Mouse (Mus musculus) right cerebral cortex, adult 2 months (tissue): ENCODE data around the gene Ccdc187.

ENCODE experiments used
- DNase-seq, 2 experiments: peaks; one replicate each; pipeline ENCODE4 v3.0.0; 2021 to 2022; ENCODE audit warnings: low spot score in 2 of 2

Ccdc187 gene

DNA sequence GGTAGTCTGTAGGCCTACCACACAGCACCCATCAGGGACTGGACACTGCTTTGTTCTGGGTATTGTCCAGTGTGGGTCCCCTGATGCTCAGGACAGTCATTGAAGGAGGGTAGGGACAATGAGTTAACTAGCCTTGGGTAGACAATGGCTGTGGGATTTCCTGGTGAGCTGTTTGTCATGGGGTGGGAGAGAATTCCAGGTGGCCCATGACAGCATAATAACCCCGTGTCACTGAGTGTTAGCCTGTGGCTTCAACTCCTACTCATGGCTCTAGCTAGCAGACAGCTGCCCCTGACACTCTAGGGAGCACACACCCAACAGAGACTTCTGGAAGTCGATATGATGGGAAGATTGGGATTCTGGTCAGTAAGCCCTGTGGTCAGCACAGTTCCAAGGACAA is at the start of gene Ccdc187:
Gene Ccdc187 (minus strand): TSS at position 101 of the 400 bp plus-strand sequence.
- DNase-seq, result no peak

DNA sequence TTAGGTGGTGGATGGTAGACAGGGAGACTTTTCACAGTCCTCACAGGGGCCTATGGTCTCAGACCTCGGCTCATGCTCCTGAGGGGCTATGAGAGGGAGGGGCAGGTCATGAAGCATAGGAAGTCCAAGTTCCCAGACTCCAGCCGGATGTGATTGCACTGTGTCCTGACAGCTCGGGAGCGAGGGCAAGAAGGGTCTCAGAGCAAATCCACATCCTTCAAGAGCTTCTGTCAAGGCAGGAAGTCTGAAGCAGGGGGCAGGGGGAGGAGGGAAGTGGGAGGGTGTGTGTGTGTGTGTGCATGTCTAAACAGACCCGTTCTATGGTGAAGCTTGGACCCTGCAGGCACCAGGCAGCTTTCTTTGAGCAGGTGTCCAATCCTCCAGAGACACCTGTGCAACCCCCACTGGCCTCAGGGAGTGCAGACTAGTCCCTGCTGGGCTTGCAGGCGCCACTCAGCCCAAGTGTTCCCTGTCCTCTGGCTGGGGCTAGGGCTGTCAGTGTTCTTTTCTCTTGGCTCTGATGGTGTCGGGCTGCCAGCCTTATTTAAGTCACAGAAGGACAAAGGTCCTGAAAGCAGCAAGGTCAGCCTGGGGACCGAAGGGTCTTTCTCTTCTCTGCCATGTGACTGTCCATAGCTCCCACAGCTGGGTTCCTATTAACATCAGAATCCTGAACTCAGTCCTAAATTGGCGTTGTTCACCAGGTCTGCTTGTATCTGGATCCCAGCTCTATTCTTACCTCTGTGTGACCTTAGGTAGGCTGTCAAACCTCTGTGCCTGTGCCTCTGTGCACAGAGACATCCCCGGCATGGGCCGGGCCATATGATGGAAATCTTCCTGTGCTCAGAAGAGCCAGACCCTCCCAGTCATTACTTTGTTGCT is 48.5 kb upstream of the Ccdc187 start:
- DNase-seq, result no peak

DNA sequence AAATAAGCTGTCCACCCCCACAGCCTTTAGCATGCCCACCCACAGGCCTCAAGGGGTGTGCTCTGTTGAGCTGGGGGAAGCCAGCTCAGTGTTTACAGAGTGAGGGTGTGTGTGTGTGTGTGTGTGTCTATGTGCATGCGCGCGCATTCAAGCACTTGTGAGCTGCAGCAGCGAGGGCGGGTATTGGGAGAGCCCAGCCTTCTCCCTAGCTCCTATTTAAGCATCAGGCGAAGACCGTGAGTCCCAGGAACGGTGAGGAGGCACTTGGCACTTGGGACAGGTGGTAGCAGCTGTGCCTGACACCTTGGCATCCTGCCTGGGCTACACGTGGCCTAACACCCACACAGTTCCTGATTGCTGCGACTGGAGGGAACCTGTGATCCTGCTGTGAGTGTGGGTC is 47.7 kb upstream of the Ccdc187 start:
- peak; percentile 80 to 82 for DNase-seq

DNA sequence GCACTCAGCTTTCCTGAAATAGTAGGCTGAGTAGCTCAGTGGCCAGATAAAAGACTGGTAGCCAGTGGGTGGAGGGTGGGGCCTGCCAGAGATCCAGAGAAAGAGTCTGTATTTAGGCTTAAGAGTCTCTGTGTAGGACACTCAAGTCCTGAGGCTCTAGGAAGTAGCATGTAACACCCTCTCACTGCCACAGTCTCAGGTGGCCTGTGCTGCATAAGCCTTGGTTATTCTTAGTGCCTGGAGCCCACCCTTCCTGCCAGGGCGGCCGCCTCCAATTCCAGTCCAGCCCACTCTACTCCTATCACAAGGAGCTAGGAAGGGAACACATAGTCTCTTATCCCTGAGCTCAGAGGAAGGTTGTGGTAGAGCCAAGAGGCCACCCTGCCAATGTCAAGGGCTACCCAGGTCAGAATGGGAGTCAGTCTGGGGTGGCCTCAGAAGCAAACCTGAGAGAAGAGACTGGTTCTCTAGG is 47.2 kb upstream of the Ccdc187 start:
- DNase-seq, result peak; percentile 55 to 56

DNA sequence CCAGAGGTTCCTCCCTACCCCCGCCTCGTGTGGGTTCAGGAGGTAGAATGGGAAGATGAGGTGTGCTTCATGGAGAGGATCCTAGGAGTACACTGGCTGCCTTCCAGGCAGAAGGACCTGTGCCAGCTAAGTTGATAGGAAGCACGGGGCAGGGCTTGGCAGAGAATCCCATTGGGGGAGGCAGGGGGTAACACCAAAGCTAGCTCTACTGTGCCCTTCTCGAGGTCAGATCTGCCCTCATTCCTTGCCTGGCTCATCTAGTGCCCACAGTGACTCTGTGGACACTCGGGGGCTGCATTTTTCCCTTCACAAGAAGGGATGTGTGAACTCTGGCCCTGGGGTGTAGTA is 44.8 kb upstream of the Ccdc187 start:
- no peak for DNase-seq

DNA sequence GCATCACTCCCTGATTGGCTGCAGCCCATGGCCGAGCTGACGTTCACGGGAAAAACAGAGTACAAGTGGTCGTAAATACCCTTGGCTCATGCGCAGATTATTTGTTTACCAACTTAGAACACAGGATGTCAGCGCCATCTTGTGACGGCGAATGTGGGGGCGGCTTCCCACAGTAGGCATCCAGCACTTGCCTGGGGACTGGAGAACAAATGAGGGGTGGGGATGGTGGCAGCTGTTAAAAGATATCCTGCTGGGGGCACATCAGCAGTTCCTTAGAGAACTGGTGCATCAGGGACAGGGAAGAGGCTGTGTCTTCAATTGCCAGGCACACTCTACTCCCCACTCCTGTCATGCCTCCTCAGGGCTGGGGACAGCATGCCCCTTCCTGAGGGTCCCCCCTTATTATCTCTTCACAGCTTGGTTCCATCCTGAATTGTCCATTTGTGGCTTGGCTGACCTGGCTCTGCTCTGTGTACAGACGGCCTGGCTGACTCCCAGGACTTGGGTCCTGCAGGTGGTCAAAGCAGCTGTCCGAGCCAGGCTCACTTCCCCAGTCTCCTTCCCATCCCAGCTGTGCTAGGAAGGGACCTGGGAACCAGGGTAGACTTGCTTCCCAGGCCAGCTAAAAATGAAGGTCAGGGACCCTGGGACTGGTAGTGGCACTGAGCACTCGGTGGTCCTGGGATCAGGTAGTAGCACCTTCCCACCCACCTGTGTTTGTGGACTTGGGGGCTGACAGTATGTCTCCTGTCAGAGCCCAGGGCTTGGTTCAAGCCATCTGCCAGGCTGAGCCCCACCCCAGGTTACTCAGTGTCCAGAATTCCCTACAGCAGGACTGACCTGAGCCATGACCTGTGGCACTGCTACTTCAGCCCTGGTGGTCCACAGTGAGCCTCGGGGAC is 44.2 kb upstream of the Ccdc187 start:
- no peak for DNase-seq

DNA sequence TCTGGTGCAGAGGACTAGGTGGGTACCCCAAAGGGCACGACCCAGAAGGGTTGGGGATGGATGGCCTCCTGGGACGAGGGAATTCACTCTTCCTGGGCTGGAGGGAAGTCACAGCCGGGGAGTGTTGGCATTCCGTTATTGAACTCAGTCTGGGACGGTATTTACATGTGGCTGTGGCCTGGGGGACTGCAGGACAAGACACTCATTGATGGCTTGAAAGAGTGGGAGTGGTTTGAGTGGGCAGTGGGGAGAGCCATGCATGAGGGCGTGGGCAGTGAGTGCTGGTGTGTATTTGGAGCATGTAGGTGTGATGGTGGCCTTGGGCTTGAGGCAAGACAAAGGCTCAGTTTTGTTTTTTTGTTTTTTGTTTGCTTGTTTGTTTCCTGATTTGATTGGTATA is 36.3 kb upstream of the Ccdc187 start:
- no peak for DNase-seq

DNA sequence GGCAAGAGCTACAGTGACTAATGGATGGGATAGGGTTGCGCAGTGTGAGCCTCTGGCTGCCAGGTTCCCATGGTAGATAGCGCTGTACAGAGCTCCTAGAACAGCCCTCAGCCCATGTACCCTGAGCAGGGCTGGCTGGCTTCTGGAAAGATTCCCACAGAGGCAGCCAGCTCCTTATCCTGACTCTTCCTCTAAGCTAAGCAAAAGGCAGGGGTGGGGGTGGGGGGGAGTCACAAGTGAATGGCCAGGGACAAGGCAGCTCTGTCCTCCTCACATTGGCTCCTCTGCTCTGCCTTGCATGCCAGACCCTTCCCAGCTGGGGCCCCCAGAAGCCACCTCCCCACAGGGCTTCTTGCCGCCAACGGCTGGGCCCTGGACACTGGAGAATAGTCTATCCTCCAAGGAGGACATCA is 35.7 kb upstream of the Ccdc187 start:
- DNase-seq, result no peak

DNA sequence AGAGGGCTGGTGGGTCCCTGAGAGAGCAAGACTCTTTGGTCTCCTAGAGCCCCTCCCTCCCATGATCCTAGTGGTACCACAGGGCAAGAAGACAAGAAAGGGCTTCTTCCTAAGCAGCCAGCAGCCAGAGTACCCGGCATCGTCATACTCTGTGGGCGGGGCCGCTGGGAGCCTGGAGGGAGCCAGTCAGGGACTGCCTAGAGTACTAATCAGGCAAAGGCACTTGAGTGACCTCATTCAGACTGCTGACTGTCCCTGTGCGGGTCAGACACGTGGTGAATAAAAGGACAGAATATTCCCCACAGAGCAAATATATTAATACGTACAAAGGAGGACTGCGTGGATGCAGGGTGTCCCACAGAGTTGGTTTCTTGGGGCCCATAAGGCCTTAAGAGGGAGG is 35.0 kb upstream of the Ccdc187 start:
- no peak for DNase-seq

DNA sequence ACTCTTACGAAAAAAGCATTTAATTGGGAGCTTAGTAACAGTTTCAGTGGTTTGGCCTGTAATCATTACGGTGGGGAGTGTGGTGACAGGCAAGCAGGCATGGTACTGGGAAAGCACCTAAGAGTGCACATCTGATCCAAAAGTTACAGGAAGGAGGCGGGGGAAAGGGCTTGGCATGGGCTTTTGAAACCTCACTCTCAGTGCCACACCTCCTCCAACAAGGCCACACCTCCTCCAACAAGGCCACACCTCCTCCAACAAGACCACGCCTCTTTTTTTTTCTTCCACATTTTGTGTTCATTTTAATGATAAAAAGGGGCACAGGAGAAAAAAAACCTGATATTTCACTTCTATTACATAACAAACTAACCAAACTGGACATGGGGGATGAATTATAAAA is 33.5 kb upstream of the Ccdc187 start:
- DNase-seq, result no peak

DNA sequence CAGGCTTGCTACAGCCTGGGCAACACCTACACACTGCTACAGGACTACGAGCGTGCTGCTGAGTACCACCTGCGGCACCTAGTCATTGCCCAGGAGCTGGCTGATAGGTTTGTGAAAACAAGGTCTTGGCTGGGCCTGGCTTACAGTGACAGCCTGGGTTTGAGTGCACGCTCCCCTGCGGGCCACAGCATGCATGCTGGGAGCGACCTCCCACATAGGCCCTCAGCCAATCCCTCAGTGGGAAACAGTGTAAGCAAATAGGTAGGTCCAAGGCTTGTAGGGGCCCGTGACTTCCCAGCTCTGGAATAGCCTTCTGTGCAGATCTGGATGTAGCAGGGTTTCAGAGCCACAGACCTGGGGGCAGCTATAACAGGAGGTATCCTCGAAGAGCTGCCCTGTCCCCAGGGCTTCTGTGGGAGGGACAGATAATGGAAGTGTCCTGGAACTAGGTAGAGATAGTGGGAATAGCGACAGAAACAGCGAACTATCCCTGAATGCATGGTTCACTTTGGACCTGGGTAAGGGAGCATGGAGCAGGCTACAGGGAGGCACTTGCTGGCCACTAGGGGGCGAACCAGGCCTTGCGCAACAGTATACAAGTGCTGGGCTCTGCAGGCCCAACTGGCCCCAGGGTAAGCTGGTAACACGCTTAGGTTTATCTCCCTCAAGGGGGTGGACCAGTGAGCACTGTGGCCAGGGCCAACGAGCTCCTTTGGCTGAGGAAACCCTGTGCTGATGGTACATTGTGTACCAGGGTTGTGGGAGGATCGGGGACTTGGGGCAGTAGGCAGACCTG is 31.2 kb upstream of the Ccdc187 start:
- no peak for DNase-seq

DNA sequence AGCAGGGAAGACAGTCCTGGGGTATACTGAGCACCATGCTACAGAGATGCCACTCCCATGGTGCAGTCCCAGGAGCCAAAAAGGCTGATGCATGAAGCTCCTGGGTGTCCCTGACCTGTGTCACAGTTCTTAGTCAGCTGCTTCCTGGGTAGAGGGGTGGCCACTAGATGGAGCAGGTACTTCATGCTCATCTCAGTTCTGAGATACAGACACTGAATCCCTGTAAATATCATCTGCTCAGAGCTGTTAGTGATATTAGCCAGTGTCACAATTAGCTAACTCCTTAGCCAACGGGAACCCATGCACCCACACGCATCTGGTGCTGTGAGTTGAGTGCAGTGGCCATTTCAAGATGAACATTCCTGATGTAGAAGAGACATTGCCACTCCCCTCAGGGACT is 30.6 kb upstream of the Ccdc187 start:
- DNase-seq, result peak; percentile 64

DNA sequence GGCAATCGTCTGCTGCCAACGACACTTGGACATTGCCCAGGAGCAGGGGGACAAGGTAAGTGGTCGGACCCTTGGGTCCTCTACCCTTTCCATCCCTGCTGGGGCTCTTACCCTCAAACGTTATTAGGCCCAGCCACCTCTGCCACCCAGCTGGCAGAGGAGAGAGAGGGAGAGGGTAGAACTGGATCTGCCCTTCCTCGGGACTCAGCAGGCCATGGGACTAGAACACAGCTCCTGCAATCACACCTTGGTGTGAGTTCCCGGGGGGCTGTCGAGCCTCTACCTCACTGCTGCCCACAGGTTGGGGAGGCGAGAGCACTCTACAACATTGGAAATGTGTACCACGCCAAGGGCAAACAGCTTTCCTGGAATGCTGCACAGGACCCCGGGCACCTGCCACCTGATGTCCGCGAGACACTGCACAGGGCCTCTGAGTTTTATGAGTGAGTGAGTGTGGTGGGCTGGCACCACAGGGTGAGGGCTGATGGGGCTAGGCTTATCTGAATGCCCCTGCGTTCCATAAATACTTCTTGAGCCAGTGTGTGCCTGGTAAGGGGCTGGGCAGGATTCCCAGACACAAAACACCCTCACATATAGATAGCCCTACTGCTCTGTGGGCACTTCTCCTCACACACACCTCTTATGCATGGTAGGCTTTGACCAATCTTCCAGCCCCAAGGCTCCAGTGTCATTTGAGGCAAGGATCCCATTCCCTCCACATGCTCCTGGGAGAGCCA is 29.4 kb upstream of the Ccdc187 start:
- no peak for DNase-seq

DNA sequence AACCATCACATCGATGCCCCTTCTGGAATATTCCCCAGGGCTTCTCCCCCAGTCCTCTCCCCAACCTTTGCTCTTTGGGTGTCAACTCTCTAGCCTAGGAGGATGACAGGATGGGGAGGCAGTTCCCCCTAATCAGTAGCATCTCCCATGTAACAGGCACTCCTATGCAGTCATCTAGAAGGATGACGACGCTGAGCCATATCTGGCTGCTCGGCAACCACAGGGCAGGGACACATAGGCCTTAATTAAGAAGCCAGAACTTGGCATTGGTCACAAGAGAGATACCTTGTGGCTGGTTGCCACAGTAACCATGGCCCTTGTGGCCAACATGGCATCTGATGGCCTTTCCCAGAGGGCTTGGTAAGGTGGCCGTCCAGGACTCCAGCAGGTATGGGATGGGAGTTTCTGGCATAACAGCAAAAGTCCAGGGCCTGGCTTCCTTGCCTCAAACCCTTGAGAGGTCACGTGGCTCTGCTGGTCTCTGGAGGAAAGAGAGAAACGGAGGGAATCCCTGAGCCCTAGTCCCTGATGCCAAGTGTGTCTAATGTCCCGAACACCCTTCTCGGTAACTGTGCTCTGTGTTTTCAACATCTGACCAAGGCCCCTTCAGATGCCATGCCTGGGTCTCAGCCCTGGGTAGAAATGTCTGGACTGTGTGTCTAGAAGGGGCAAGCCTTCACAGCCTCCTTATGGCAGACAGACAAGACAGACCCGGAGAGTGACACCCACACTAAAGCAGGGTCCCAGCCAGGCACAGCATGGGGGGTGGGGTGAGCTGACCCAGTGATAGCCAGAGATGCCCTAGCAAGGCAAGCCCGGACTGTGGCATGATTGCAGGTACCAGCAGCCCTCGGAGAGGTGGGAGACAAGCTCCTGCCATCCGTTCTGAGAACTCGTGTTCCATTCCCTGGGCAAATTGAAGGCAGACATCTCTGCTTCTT is 26.2 kb upstream of the Ccdc187 start:
- no peak for DNase-seq

DNA sequence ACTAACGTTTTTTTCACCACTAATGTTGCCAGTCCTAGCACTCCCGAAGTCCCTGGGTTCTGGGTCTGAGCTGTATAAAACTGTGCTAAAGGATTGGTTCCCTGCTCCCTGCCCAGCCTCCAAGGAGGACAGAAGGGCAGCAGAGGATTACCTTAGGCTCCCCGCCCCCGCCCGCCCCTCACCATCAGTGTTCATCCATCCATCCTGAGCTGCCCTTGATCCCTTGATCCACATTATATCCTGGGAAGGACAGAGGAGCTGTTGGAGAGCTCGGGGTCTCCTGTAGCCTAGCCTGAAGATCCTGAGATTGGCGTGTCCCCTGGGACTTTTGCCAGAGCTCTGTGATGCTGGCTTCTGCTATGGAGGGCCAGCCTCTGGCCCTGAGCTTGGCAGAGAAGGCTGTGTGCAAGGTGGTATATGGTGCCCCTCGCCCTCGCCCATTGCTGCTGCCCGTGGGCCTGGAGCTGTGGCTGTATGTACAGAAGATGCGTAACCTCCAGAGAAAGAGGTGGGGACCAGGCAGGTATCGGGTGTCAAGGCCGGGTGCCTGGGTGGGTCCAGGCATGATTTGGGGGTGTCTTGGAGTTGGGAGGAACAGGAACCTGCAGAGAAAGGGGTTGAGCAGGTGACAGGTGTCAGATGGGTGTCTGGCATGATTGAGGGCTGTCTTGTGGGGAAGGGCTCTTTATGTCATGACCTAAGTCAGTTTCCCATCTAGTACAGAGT is 25.3 kb upstream of the Ccdc187 start:
- DNase-seq, result no peak

DNA sequence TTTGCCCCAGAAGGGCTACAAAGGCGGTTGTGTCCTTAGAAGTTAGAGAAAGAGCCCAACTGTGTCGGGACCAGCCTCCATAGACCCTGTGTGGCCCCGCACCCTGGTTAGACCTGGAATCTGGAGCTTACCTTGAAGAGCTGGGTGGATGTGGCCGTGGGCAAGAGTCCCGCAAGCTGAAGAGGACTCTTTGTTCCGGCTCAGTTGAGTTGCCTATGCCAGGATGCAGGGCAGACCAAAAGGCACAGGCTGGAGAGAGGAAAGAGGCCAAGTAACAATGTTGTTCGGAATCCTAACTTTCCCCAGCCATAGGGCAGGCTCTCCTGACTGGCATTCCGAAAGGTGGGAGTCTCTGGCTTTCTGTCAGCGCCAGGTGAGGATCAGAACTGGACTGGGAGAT is 24.8 kb upstream of the Ccdc187 start:
- DNase-seq, result no peak

DNA sequence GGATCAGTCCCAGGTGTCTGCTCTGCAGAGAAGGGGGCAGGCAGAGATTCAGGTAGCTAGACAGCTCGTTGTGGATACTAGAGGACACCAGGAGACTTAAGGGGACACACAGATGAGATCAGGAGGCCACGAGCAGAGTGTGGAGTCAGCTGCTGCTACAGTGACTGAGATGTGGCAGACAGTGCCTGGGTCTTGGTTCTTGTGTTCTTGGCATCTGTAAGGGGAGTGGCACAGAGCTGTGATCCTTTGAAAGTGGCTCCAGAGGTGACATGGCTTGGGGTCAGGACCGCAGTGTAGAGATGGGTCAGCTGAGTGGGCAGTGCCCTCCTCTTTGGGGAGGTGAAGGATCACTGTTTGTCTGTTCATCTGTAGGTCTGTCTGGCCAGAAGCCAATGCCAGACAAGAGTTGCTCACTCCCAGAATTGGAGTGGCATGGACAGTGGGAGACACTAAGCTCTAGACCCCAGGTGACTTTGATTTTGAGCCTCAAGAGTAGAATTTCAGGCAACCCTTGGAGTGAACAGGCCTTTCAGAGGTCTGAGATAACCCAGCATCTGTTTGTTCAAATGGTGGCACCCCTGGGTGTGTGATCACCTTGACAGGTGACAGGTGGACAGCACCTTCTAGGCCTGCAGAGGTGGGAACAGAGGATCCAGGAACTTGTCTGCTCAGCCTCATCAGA is 23.8 kb upstream of the Ccdc187 start:
- no peak for DNase-seq

DNA sequence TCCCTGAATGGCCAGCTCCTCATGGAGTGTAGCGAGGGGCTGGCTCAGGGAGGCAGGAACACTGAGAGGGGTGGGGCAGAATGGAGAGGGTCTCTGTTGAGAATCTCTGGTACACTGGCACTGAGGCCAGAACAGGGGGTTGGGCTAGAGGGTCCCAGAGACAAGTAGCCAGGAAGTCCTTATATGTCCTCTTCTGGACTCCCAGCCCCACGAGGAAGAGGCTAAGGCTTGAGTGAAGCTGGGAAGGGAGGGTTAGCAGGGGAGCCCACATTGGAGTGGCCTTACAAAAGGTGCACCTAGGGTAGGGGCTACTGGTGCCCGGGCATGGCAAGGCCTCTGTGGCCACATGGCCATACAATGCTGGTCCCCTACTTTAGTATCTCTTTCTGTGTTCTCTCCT is 23.0 kb upstream of the Ccdc187 start:
- DNase-seq, result no peak
